Mouse (Mus musculus) adrenal gland, adult 8-10 months (tissue): ENCODE data around the gene Tescl. TPM values are rescaled to one million over a fixed set of nuclear protein-coding genes. Genes with fewer than 3 reads are reported as not detected.

Experiments used
- DNase-seq: peaks from one replicate; pipeline ENCODE4 v3.0.0; 2022
- total RNA-seq, 4 experiments: library from RNA; stranded (reverse); gene quantifications; 2 replicates each; pipeline ENCODE4 v1.2.4; 2022

Gene Tescl
- total RNA-seq = under 1 TPM in 1 of 4 experiments, not detected in 3; 0.70 TPM

DNA sequence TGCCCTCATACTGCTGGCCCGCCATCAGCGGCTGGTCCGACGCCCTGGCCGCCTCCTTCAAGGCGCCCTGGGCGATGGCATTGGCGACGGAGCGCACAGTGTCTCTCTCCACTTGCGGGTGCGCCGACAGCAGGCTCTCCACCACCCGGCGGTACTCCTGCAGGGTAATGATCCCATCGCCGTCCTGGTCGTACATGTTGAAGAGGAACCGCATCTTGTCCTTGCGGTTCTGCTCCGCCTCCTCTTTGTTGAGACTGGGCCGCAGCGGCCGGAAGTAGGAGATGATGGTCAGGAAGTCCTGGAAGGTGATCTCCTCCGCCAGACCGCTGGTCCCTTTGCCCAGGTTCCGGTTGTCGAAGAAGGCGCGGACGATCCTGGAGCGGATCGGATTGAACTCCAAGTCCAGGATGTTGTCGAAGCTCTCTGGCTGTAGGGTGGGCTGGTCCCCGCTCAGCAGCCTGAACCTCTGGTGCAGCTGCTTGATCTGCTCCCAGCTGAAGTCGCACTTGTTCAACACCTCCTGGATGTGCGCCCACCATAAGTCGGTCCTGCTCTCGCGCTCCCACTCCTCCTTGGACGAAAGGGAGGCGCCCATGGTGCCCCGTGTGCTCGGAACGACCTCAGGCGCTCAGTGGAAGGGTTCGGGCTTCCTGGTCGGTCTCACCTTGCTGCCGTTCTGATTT is at the start of gene Tescl:
Gene Tescl, minus strand, starts transcription at position 633 of the 683 bp plus-strand sequence.
- no peak for DNase-seq

DNA sequence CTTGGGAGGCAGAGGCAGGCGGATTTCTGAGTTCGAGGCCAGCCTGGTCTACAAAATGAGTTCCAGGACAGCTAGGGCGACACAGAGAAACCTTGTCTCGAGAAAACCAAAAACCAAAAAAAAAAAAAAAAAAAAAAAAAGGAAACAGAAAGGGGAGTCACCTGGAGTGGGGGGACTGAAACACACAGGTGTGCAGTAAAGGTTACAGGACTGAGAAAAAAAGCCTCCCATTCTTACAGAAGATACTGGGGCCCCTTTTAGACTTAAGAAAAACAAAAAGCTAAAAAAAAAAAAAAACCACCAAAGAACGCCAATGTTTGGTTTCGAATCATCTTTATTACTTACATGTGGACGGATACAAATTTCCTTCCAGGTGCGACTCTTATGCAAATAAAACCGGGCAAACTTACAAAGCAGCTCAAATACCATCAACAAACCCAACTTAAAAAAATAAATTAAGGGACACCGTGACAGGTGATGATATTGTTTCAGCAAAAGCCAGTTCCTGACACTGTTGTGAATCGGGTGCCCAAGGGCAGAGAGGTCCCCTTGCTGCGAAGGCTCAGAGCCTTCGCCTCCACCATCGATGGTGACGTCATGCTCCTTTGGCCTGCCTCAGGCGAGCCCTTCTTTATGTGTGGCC is 49.1 kb upstream of the Tescl start:
- DNase-seq = no peak

DNA sequence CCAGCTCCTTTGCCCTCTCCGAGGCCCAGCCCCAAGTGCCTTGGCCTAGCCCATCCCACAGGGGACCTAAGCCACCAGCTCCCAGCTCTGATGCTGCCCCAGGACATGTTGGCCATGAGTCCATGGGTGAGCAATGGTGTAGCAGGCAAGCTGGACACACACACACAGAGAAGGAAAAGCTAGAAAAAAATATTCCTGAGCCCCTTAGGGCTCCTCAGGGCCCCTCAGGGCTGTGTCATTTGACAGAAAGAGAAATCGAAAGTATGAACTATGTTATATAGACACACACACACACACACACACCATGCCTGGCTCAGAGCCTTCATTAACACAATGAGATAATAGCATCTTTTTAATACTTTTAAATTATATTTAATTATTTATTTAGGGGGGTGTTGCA is 46.6 kb upstream of the Tescl start:
- DNase-seq = no peak

DNA sequence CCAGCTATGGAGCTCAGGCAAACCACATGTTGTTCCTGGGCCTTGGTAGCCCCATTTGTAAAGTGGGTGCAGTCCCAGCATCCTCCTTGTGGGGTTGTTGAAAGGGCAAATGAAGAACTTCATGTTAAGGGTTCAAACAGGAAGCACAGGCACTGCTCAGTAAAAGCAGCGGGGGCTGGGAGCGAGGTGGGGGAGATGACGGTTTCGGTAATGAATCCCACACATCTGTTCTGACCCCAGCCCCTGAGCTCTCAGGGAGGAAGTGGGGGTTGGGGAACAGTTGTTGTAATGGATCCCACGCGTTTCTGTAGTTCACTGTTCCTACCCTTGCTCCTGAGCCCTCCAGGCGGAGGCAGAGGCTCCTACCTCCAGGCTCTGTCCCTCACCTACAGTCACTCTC is 46.2 kb upstream of the Tescl start:
- no peak for DNase-seq

DNA sequence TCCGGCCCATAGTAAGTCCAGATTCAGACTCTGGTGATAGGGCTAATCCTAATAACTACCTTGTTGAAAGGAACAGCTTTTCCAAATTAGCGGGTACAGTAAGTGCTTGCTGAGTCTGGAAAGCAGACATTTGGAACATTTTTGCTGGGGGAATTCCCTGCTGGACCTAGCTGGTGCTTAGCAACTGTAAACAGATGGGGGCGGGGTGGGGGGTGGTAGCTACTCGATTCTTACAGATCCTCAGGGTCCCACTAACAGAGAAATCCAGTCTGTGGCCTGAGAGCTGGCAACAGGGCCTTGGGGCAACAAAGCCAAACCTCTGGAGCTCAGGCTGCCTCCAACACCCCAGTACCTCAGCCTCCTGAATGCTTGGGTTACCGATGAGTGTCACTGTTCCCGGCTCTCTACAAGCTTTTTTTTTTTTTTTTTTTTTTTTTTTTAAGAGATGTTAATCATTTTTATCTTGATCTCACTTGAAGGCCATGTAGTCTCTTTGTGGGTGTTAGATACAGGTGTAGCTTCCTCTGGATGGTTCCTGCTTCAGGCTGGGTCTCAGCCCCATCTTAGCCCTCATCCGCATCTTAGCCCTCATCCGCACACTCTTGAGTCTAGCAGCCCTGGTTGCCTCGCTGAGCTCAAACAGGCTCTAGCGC is 44.4 kb upstream of the Tescl start:
- DNase-seq = no peak

DNA sequence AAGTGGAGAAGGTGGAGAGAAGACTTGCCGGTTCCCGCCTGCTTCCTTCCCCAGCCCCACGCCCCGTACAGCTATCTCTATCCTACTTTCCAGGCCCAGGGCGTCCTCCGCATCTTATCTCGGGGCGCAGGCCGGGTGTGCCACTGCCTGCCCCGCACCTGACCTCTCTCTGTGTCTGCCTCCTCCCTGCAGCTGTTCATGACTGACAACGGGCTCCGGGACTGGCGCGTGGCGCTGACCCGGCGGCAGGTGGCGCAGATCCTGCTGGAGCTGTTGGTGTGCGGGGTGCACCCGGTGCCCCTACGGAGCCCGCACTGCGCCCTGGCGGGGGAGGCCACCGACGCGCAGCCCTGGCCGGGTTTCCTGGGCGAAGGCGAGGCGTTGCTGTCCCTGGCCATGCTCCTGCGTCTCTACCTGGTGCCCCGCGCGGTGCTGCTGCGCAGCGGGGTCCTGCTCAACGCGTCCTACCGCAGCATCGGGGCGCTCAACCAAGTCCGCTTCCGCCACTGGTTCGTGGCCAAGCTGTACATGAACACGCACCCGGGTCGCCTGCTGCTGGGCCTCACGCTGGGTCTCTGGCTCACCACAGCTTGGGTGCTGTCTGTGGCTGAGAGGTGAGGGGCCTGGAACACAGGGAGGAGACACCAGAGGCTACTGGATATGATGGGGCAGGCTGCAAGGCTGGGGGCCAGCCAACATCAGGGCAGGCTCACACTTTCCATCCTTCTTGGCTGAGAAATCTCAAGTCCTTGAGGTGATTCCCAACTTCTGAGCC is 43.5 kb upstream of the Tescl start:
- no peak for DNase-seq

DNA sequence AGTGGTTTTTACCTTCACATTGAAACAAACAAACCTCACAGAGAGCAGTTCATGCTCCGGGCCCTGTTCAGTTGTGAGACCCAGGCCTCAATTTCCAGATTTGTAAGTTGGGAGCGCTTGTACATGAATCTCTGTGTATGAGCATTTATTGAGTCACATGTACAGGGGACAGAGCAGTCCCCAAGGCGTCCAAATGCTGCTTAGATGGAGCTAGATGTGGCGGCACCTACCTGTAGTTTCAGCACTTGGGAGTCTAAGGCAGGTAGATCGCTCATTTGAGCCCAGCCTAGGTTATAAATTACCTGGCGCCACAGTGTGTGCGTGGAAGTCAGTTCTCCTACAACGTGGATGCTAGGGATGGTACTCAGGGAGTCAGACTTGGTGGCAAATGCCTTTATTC is 42.7 kb upstream of the Tescl start:
- DNase-seq = no peak

DNA sequence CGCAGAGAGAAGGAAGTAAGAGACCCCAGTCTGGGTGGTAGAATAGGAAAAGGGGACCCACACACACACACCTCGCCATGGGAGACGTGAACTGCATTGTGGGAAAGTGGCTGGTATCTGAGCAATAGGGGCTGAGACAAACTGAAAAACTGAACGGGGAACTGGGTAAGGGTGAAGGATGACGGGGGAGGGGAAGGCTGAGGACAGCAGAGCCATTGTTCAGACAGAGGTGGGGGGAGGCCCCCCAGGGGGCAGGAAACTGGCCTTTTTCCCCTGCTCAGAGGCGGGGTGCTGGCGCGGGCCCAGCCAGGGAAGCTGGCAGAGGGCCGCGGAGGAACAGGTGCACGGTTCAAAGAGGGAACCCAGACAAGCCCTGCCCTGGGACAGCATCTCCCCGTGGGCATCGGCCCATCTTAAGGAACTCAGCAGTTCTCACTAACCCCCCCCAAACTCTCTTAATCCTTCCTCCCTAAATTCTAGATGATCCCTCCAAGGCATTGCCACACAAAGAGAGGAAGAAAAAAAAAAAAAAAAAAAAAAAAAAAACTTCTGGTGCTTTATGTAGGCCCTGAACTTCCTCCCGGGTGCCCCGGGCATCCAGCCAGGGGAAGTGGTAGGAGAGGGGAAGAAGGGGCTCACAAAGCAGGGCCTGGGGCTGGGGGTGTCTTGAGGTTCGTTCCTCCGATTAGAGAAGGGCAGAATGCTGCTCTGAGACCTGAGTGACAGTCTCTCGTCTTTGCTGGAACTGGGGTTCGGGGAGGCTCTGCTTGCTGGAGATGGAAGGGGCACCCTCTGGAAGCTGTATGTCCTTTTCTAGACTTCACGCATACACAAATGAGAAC is 40.0 kb upstream of the Tescl start:
- DNase-seq = no peak

DNA sequence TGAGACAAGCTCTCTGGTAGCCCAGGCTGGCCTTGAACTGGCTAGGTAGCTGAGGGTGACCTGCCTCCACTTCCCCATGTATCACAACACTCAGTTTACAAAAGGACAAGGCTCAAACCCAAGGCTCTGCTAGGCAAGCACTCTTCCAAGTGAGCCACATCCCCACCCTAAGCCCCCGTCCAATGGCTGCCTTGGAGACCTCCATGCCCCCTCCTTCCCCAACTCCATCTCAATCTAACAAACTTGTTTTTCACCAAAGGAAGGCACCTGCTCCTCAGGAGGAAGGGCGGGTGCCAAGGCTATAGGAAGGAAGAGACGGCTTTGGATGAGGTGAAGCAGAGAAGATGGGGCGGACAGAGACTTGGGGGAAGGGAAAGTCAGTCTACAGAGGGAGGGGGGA is 39.0 kb upstream of the Tescl start:
- DNase-seq = no peak

DNA sequence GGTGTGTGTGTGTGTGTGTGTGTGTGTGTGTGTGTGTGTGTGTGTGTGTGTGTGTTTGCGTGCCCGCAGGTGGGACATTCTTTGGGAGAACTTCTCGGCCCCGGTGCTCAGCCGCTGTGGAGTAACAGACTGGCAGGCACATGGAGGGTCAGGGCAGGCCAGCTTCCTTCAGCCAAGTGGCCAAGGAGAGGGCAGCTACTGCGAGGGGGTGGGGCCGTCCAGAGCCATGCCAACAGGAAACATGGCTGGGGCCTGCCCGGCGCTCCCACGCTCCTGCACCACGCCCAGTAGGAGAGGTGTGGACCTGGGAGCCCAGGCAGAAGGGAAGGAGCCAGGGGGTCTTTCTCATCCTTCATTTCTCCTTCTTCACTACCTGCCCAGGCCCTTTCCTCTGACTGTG is 38.6 kb upstream of the Tescl start:
- no peak for DNase-seq

DNA sequence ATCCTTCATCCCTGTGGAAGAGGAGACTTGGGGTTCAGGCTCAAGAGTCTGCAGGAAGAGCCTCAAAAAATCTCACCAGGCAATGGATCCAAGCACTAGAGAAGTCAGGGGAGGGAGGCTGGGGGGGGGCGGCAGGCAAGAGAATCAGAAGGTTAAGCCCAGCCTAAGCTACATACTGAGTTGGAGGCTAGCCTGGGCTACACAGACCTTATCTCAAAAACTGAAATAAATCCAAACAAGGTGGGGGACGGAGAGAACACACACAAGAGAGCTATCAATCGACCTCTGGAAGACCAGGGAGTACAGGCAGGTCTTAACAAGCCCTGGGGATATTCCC is 38.0 kb upstream of the Tescl start:
- no peak for DNase-seq

DNA sequence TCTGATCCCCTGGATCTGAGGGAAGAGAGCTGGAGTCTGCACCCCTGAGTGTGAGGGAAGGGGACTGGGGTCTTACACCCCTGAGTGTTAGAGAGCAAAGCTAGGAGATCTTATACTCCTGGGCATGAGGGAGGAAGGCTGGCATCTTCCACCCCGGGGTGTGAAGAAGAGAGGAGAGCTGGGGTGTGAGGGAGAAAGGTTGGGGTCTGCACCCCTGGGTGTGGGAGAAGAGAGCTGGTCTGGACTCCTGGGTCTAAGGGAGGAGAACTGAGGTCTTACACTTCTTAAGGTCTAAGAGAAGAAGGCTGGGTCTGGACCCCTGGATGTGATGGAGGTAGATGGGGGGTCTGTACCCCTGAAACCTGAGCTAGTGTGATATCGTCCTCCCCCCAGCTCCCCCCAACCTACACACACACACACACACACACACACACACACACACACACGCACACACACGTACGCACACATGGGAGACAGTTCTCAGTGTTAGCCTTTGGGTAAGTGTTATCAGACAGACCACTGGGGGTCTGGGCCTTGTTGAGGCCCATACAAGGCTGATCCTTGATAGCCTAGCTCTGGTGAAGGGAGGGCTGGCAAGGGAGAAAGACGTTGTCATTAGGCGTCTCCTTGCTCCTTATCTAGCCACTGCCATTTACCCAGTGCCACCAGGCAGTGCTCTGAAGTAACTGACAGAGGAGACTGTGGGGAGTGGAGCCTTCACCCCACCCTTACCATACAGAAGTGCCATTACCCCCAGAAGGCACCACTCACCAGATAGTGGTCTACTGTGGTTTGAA is 37.5 kb upstream of the Tescl start:
- DNase-seq = no peak

DNA sequence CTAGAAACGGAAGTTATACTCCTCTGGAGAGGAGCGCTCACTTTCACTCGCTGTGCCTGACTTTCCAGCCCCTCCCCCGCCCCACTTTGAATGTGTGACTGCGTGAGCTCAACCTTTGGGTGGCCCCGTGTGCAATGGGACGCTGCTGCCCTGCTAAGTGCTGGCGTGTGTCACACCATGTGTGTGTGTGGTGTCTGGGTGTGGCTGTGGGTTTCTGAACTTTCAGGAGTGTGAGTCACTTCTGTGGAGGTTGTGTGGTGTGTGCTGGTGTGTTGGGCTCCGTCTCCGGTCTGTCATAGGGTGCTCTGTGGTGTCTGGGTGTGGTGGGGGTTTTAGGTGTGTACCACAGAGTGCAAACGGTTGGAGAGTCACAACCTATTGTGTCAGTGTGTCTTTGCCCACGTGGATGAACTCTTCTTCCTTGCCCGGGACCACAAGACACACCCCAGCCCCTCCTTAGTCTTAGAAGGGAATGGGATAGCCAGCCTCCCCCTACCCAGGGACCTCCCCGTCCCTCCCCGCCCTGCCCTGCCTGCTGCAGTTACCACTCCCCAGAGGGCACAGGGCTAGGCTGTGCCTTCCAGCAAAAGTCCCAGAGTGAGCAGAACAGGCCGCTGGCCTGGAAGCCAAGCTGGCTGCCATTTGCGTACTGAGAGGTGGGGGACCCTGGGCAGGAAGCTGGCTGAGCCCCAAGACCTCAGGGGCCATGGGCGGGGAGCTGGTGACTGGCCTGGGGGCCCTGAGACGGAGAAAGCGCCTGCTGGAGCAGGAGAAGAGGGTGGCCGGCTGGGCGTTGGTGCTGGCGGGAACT is 36.2 kb upstream of the Tescl start, which contains the start of gene Kcnn4:
Gene Kcnn4, plus strand, starts transcription at position 533 of the 811 bp plus-strand sequence.
- DNase-seq = no peak

DNA sequence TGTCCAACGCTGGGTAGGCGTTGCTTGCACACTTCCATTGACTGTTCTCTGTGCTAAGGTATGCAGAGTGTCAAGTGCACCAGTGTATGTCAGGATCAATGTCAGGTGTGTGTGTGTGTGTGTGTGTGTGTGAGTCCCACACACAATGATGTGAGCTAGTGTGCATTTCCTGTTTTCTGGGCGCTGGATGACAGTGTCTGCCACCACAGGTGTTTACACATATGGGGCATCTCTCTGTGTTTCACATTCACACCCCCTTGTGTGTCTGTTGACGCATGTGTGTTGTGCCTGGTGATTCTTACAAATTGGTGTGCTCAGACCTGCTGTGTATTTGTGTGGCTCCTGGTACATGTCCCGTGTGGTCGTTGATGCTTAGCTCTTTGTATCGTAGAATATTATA is 35.2 kb upstream of the Tescl start:
- no peak for DNase-seq

DNA sequence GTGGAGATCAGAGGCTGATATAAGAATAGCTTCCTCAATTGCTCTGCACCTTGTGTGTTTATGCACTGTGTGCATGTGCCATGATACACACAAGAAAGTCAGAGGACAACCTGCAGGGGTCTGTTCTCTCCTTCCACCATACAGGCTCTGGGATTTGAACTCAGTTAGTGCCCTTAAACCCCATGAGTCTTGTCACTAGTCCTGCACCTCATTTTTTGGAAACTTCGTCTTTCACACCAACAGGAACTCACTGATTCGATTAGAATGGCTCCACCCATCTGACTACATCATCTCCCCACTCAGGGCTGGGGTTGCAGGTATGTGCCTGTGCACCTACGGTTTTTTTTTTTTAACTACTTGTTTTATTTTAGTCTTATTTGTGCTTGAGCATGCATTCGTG is 34.5 kb upstream of the Tescl start:
- no peak for DNase-seq

DNA sequence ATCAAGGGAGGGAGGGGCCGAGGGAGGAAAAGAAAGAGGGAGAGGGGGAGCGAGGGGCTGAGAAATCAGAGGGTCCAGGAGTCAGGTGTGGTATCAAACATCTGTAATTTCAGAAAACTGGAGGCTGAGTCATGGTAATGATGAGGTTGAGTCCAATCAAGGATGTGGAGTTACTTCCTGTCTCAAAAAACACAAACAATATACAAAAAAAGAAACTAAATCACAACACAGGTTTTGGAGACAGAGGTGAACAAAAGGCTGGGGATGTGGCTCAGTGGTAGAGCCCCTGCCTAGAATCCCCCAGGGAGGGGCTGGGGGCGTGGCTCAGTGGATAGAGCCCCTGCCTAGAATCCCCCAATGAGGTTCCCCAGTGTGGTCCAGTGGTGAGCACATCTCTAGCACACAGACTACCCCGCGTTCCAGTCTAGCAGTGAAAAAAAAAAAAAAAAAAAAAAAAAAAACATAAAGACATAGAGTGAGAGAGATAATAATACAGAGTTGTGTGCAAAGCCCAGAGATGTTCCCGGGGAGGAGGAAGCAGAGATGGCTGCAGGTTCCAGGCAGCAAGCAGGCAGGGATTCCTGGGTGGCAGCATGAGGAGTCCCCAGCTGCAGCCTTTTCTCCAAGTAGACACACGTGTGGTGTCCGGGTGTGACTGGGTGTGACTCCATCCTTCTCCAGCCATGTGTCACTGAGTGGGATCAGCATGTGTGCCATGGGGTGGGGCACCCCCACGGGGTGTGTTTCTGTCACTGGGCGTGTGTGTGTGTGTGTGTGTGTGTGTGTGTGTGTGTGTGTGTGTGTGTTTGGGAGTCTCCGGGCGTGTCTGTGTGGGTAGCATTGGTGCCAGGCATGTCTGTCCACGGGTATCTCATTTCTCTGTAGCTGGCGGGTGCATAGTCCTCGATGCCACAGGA is 33.2 kb upstream of the Tescl start:
- no peak for DNase-seq

DNA sequence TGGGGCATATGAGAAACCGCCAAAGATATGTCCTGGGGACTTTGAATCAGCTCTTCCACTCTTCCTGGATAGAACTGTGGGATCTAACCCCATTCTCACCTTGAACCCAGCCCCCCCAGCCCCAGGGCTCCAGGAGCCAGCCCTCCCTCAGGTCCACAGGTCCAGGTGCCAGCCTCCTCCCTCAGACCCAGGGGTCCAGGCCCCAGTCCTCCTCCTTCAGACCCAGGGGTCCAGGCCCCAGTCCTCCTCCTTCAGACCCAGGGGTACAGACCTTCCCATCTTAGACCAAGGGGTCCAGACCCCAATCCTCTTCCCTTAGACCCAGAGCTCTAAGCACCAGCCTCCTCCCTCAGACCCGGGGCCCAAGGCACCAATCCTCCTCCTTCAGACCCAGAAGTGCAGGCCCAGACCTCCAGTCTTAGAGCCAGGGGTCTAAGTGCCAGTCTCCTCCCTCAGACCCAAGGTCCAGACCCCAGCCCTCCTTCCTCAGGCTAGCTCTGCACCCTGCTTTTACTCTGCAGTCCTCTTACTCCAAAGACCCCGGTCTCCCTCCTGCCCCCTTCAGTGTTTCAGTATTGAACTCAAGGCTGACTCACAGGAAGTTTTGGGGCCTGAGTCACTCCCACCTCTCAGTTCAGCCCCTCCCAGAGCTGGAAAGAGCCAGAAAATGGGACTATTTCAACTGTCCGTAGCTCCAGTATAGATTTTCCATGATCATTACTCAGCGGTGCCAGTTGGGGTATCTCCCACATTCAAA is 31.7 kb upstream of the Tescl start:
- no peak for DNase-seq

DNA sequence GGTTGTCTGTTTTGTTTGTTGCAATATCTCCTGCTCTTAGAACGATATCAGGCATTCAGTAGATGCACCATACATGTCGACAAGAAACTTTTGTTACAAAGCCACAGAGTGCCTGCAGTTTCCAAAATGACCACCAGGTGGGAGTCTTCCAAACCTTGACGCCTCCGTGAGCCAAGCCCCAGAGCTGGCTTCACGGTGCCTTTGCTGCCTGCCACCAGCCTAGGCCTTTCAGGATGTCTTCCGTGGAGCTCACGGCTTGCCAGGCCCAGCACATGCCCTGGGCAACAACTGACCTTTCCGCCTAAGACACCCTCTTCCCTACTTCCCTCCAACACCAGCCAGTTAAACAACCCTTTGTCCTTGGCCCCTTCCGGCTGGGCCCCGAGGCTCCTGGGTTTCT is 31.1 kb upstream of the Tescl start:
- peak; percentile 59 for DNase-seq

DNA sequence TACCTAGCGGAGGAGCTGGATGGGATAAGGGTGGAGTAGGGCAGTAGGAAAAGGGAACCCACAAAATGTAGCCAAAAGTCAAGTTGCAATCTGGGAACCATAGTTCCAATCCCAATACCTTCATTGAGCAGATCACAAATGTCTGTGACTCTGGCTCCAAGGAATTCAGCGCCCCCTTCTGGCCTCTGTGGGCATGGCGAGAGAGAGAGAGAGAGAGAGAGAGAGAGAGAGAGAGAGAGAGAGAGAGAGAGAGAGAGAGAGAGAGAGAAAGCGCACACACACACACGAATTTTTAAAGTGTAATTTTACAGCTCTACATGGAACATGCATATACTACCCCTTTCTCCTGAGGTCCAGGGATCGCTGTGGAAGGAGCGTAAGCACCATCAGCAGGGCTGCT is 29.5 kb upstream of the Tescl start:
- no peak for DNase-seq
